Mouse (Mus musculus) embryonic facial prominence, embryonic 14.5 days (tissue): Measurements from ENCODE around the gene Wdr12. TPM values are rescaled to one million over a fixed set of nuclear protein-coding genes. Genes with fewer than 3 reads are reported as not detected.
A peak's percentile ranks its signal among the peaks of the same experiment; 100 is the strongest.
"Not testable (repeated sequence)": the region's sequence is repeated elsewhere in the genome, so short reads cannot be mapped to it uniquely, and the experiment has no call there.

Experiments
- ATAC-seq: fragments of 200-750 bp; cut with Nextera tagmentation; 2 replicates; pipeline ENCODE4 v1.8.0; 2017; ENCODE audit warnings: low read depth, moderate number of reproducible peaks, moderate TSS enrichment
- DNase-seq: peaks from one replicate; pipeline ENCODE4 v3.0.0-alpha.2; 2015; ENCODE audit warnings: low spot score
- H3K27ac ChIP-seq: fragments of 300-500 bp; sonication (generic); replicated peaks from 2 replicates; pipeline ENCODE4 v1.5.1; 2014; ENCODE audit warnings: low read depth, mild to moderate bottlenecking, low read length, moderate library complexity
- H3K27me3 ChIP-seq: fragments of 300-500 bp; sonication (generic); replicated peaks from 2 replicates; pipeline ENCODE4 v1.6.1; 2014; ENCODE audit warnings: low read length; ENCODE audit not compliant: control insufficient read depth, insufficient read depth
- H3K36me3 ChIP-seq: fragments of 300-500 bp; sonication (generic); 2 replicates; pipeline ENCODE4 v1.6.1; 2014; ENCODE audit warnings: low read length, mixed read lengths; ENCODE audit not compliant: control insufficient read depth, insufficient read depth
- H3K4me1 ChIP-seq: fragments of 300-500 bp; sonication (generic); 2 replicates; pipeline ENCODE4 v1.6.1; 2014; ENCODE audit warnings: antibody characterized with exemption, low read length; ENCODE audit not compliant: control insufficient read depth, insufficient read depth
- H3K4me2 ChIP-seq: fragments of 300-500 bp; sonication (generic); 2 replicates; pipeline ENCODE4 v1.6.1; 2014; ENCODE audit warnings: low read depth, mild to moderate bottlenecking, low read length, moderate library complexity, mixed read lengths
- H3K4me3 ChIP-seq: fragments of 300-500 bp; sonication (generic); 2 replicates; pipeline ENCODE4 v1.5.1; 2014; ENCODE audit warnings: low read depth, mild to moderate bottlenecking, low read length
- H3K9ac ChIP-seq: fragments of 300-500 bp; sonication (generic); 2 replicates; pipeline ENCODE4 v1.6.1; 2014; ENCODE audit warnings: low read depth, mild to moderate bottlenecking, low read length, moderate library complexity, mixed read lengths
- H3K9me3 ChIP-seq: fragments of 300-500 bp; sonication (generic); 2 replicates; pipeline ENCODE4 v1.6.1; 2016; ENCODE audit warnings: low read length; ENCODE audit not compliant: control insufficient read depth
- WGBS: fragments of 180-500 bp; shearing (Covaris S2); extraction: QIAGEN DNeasy Blood & Tissue Kit; methylation state at CpG from one replicate; pipeline ENCODE4 v1.1.7; 2014; 5-methylcytosine and 5-hydroxymethylcytosine counted together
- polyA plus RNA-seq: library from polyadenylated mRNA; unstranded; fragments of >200 nt; fragmentation: Nextera tagmentation; extraction: Ambion mirVana; gene quantifications from 2 replicates; pipeline ENCODE4 v1.2.1, GENCODE M21; 2014

Gene Wdr12
- polyA plus RNA-seq, 1 experiment from 2014 or later = 45.6 TPM

DNA sequence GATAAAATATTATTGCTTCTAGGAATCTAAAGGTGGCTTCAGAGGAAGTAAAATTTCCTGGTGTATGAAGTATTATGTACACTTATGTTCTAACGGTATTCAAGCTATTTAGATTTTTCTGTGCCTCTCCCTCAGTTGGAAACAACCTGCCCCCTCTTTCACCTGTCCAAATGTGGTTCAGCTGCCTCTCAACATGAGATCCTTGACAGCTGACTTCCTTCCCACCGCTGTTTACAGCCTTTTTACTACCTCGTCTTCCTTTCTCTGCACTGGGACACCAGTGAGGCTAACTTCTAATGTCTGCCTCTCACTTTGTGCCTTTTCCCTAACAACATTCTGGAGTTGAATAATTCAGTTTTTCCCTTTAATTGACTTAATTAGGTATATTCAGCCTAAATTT, 22.9 kb downstream of the Wdr12 start:
- Histone ChIP-seq H3K9ac (no peak overlapping the region), H3K27me3 (no peaks in the 10 kb centered on the region), H3K27ac (no peak overlapping the region), H3K9me3 (no peaks in the 10 kb centered on the region), H3K4me3 (no peak overlapping the region), H3K4me1 (no peaks in the 10 kb centered on the region), H3K36me3 (peaks cover 32% of the 10 kb centered on the region), H3K4me2 (no peak overlapping the region)
- 67% methylated on average over 3 of the region's 3 CpGs for WGBS
- DNase-seq (no peak), ATAC-seq (no peak)

DNA sequence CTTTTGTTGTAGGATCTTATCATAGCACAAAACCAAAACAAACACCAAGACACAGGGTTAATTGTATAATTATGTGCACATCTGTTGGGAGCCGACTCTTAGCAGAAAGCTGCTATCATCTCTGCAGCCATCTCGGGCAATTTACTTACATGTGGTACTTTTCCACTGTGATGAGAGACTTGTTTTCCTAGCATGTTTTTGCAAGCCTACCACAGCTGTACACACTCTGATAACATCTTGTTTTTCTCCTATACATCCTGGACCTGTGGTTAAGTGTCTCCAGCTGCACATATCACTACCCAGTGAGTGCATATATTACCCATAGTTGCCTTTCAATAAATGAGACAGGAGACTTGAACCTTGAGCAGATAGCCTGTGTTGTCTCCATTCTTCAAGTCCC, 23.5 kb downstream of the Wdr12 start:
- Histone ChIP-seq H3K4me1 (no peaks in the 10 kb centered on the region), H3K27ac (no peak overlapping the region), H3K4me3 (no peak overlapping the region), H3K27me3 (no peaks in the 10 kb centered on the region), H3K36me3 (peaks cover 26% of the 10 kb centered on the region), H3K9me3 (no peaks in the 10 kb centered on the region), H3K9ac (no peak overlapping the region), H3K4me2 (no peak overlapping the region)
- 54% methylated on average over 2 of the region's 2 CpGs for WGBS
- ATAC-seq (no peak), DNase-seq (no peak)

DNA sequence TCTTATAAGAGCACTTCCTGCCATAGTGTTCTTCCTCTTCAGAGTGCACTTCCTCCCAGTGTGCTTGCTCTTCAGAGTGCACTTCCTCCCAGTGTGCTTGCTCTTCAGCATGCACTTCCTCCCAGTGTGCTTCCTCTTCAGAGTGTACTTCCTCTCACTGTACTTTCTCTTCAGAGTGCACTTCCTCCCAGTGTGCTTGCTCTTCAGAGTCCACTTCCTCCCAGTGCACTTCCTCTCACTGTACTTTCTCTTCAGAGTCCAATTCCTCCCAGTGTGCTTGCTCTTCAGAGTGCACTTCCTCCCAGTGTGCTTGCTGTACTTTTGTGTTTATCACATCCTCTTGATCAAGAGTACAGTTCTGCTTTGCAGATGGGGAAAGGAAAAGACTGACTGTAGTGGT, 27.7 kb downstream of the Wdr12 start:
- DNase-seq, ATAC-seq, H3K9ac ChIP-seq, H3K27ac ChIP-seq, H3K4me3 ChIP-seq, H3K9me3 ChIP-seq, H3K4me1 ChIP-seq, H3K27me3 ChIP-seq, H3K36me3 ChIP-seq, H3K4me2 ChIP-seq: not testable (repeated sequence)

DNA sequence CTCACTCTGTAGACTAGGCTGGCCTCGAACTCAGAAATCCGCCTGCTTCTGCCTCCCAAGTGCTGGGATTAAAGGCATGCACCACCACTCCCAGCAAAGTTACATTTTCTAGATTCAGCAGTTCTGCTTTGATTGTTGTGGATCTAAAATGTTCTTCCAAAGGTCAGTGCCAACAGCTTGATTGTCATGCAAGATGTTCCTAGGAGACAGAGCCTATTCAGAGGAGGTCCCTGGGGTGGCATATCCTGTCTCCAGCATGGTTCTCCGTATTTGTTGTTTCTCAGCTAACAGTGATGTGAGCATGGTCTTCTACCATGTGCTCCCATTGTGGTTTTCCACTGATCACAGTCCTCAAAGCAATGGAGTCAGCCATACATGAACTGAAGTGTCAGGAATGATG, 42.1 kb downstream of the Wdr12 start:
- no peak for DNase-seq
- no peaks in the 10 kb centered on the region for H3K9me3 ChIP-seq
- no peak overlapping the region for H3K4me3 ChIP-seq
- no peak overlapping the region for H3K9ac ChIP-seq
- no peak overlapping the region for H3K4me2 ChIP-seq
- no peaks in the 10 kb centered on the region for H3K4me1 ChIP-seq
- ATAC-seq = no peak
- H3K27ac ChIP-seq = no peak overlapping the region
- no peaks in the 10 kb centered on the region for H3K36me3 ChIP-seq
- 83% methylated on average over 3 of the region's 3 CpGs for WGBS
- no peaks in the 10 kb centered on the region for H3K27me3 ChIP-seq

DNA sequence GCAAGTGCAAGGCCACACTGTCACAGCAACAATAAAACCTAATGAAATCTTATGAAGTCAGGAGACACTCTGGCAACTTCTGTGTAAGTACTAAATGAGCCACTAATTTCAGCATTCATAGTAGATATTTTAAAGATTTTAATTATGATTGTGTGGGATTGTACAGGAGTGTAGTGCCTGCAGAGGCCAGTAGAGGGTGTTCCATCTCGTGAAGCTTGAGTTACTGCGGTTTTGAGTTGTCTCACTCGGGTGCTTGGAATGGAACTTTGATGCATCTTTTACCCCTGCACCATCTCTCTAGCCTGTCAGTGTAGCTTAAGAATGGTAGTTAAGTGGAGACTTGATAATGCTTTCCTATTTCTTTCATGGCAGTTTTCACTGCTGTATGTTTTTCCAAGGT, 43.8 kb downstream of the Wdr12 start:
- ATAC-seq (no peak), DNase-seq (no peak)
- H3K27me3 ChIP-seq = no peaks in the 10 kb centered on the region
- H3K36me3 ChIP-seq = no peaks in the 10 kb centered on the region
- H3K27ac ChIP-seq = no peak overlapping the region
- H3K9ac ChIP-seq = no peak overlapping the region
- no peaks in the 10 kb centered on the region for H3K4me1 ChIP-seq
- H3K4me3 ChIP-seq = no peak overlapping the region
- H3K4me2 ChIP-seq = no peak overlapping the region
- H3K9me3 ChIP-seq = no peaks in the 10 kb centered on the region
- WGBS = 29% methylated on average over 3 of the region's 3 CpGs

DNA sequence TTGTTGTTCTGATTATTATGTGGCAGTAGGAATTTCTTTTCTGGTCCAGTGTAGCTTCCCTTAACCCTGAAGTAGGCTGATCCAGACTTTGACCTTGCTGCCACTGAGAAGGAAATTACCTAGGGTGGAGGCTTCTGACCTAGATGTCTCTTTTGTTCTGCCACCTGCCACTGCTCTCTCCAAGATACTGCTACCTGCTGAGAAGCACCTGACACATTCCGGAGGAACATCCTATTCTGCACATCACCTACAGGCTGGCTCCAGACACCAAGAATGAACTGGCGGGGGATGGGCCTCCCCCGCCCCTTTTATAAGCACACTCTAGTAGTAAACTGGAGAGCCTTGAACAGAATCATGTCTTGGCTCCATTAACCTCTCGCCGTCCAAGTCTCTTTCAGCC, 51.0 kb downstream of the Wdr12 start:
- not testable (repeated sequence) for H3K4me1 ChIP-seq, ATAC-seq, H3K4me3 ChIP-seq, H3K9me3 ChIP-seq, H3K9ac ChIP-seq, H3K27ac ChIP-seq, H3K4me2 ChIP-seq, H3K36me3 ChIP-seq, DNase-seq
- 93% methylated on average over 5 of the region's 5 CpGs for WGBS
- H3K27me3 ChIP-seq = peaks cover 12% of the 10 kb centered on the region

DNA sequence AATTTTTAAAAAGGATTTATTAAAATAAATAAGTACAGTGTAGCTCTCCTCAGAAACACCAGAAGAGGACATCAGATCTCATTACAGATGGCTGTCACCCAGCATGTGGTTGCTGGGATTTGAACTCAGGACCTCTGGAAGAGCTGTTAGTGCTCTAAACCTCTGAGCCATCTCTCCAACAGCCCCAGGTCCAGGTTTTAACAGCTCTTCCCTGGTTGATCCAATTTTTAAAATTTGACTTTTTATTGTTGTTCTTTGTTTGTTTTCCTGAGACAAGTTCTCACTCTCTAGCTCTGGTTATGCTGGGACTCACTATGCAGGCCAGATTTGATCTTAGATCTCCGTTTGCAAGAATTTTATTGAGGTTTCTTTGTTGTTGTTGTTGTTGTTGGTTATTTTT, 53.9 kb downstream of the Wdr12 start:
- H3K27me3 ChIP-seq = peaks cover 17% of the 10 kb centered on the region
- no peaks in the 10 kb centered on the region for H3K9me3 ChIP-seq
- ATAC-seq (no peak), DNase-seq (no peak)
- H3K4me3 ChIP-seq = no peak overlapping the region
- H3K36me3 ChIP-seq = no peaks in the 10 kb centered on the region
- no peak overlapping the region for H3K4me2 ChIP-seq
- 83% methylated on average over 1 of the region's 1 CpGs for WGBS
- H3K4me1 ChIP-seq = 0 out of 2 replicates have a peak, but pooled peaks cover 2% of the 10 kb centered on the region
- H3K27ac ChIP-seq = no peak overlapping the region
- no peak overlapping the region for H3K9ac ChIP-seq

DNA sequence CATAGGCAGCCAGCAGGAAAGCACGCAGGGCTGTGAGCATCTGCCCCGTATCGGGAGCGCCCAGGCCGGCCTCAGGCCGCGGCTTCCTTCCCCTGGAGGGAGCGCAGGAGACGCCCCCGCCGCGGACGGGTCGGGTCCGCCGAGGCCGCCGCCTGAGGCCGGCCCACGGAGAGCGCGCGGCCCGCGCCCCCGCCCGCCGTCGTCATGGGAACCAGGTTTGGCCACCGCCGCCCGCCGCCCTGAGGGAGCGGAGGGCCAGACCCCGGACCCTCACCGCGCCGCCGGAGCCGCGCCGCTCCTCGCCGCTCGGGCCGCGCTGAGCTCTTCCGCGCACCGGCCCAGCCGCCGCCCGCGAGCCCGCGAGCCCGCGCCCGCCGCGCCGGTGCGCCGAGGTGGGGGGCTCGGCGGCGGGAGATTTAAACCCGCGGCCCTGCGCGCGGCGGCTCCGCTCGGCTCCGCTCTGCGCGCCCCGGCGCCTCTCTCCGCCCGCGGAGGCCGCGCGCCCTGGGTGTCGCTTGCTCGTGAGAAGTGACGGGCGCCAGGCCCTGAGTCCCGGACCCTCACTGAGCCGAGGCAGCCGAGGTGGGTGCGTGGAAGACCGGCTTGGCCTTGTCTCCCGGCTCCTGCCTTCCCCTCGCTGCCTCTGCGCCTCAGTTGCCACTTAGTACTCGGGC, 55.5 kb downstream of the Wdr12 start, which contains the start of gene Ica1l:
Gene Ica1l (minus strand): TSS at position 389 of the 674 bp plus-strand sequence.
- Histone ChIP-seq H3K4me2 (peak within 1 kb of the TSS; percentile 95), H3K27me3 (peaks cover 17% of the 10 kb centered on the region), H3K36me3 (no peaks in the 10 kb centered on the region), H3K4me3 (peak within 1 kb of the TSS; percentile 73), H3K27ac (no peak within 1 kb of the TSS), H3K4me1 (0 out of 2 replicates have a peak, but pooled peaks cover 2% of the 10 kb centered on the region), H3K9me3 (no peaks in the 10 kb centered on the region), H3K9ac (peak within 1 kb of the TSS; percentile 77)
- peak; percentile 86 for ATAC-seq
- DNase-seq = peak; percentile 50
- WGBS = 0% methylated on average over 19 of the region's 99 CpGs

DNA sequence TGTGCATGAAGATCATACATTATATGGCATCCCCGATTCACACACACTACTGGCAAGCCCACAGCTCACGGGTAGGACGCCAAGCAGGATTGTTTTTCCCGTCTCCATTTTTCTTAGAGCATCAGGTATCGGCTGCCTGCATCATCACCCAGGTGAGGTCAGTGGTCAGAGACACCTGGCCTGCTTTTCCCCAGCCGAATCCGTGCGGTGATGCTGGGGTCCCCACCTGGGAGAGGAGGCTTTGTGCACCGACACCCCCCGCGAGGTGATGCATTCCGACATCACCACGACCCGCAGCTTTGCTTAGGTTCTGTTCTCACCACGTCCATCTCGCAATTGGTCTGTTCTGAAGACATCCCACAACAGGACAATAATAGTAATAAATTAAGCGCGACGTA, 56.0 kb downstream of the Wdr12 start:
- H3K27ac ChIP-seq = no peak overlapping the region
- H3K36me3 ChIP-seq = no peaks in the 10 kb centered on the region
- H3K4me3 ChIP-seq = peak overlapping the region; percentile 73
- 3% methylated on average over 18 of the region's 19 CpGs for WGBS
- no peak for DNase-seq
- 0 out of 2 replicates have a peak, but pooled peaks cover 2% of the 10 kb centered on the region for H3K4me1 ChIP-seq
- H3K9me3 ChIP-seq = no peaks in the 10 kb centered on the region
- H3K9ac ChIP-seq = peak overlapping the region; percentile 77
- H3K27me3 ChIP-seq = peaks cover 17% of the 10 kb centered on the region
- 0 out of 2 replicates have a peak, but pooled peaks have one; percentile 15 for ATAC-seq
- H3K4me2 ChIP-seq = peak overlapping the region; percentile 95
